Mouse (Mus musculus): ENCODE data around the gene Epb41l2. TPM values are rescaled to one million over a fixed set of nuclear protein-coding genes. Genes with fewer than 3 reads are reported as not detected.

Epb41l2 gene
- total RNA-seq, 2 experiments from 2014 or later = 19.1 to 28.2 TPM

DNA sequence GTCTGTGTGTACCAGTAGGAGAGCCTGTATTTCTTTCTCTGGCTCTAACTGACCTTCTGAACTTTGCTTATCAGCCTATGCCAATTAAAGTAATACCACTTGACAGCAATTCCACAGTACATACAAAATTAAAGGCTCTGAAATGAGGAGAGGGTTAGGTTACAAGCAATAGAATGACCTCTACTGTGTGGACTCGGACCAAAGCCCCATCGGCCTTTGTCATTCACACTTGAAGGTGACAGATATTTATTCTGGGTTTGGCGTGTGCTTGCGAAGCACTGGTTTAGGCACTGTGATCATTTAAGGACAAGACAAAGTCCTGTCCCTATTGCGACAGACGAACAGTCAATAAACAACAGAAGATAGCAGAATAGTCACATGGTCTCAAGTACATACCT, 180.2 kb downstream of the Epb41l2 start:
- ATAC-seq (replicated peaks; ENCODE audit: poor library complexity) = no peak

DNA sequence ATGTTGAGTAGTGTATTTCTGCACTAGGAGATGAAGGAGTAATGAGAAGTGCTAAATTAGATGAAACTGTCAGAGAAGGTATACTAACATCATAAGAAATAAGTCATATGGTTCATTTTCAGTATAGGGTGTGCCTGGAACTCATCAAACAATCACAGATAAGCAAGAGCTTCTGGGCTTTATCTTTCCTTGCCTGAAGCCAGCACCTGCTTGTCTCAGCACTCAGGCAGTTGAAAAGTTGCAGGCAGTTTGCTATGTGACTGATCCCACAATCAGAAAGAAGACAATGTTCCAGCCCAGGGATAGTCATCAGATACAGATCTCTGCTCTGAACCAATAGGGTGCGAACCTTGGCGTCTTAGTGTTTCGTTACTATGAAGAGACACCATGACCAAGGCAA, 181.5 kb downstream of the Epb41l2 start:
- no peak for ATAC-seq (replicated peaks; ENCODE audit: poor library complexity)

DNA sequence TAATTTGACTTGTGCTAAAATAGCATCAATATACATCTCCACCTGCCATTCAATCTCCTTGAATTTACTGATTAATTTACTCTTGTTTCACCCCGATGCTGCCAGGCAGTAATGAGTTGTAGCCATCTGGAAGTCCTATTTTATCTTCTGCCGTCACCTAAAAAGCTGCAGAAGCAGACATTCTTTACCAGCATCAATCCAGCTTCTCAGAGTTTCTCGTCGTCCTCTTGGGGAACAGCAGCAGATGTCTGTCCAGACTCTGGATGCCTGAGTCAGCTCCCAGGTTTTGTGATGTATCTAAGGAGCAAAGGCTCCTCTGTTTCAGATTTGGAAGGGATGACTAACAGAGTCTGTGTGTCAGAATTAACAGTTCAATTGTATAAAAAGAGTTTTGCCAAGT, 193.3 kb downstream of the Epb41l2 start:
- ATAC-seq (replicated peaks; ENCODE audit: poor library complexity) = no peak

DNA sequence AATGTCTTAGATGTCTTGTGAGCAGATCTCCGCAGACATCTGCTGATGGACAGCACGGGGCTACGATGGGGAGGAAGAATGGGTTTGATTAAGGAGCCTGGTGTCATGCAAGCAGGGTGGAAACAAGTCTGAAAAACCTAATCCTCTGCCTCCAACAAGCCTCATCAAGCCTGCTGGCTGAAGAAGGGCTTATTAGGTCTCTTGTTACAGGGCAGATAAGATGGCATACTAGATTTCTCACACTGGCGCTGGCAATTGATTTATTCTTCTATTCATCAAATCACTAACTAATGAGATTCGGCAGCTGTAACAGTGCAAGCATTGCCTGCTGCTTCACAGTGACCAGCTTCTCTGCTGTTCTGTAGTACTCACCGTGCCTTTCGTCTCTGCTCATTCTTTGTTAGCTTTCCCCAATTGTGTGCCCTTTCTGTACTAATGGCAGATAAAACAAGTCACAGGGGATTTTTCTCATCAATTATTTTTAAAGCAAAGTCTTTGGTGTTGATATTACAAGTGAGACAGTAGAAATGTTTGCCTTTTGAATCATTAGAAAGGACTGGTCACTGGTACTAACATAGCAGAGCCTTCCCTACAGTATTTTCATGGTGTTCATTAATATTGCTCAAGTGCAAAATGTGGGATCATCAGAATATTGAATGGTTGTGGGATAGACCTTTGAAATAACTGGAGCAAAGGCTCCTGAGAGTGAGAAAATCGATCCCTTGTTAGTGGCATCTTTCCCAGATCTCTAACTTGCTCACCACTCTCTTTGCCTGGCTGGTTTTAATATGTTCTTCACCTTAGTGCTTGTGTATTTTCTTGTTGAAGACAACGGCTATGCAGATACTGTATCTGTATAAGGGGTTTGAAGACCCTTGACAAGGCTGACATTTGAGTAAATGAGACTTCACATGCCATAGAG, 212.0 kb downstream of the Epb41l2 start:
- no peak for ATAC-seq (replicated peaks; ENCODE audit: poor library complexity)

Other genes with a start within 250 kb of the Epb41l2 start
- gene Akap7, start 51.9 kb upstream of the Epb41l2 start, total RNA-seq (2015) = 17.2 and 19.3 TPM in 2 replicates
- 18.8 and 24.4 TPM in 2 replicates for gene Akap7, start 51.9 kb upstream of the Epb41l2 start, total RNA-seq (2017)
- not detected in 2 replicates for gene Smlr1, start 176.5 kb downstream of the Epb41l2 start, total RNA-seq (2015)
- not detected in 2 replicates for gene Smlr1, start 176.5 kb downstream of the Epb41l2 start, total RNA-seq (2017)

Data from megakaryocyte progenitor cell, adult 5-6 weeks (primary cell).